Mouse (Mus musculus): Measurements from ENCODE around the gene Amz2.

DNA sequence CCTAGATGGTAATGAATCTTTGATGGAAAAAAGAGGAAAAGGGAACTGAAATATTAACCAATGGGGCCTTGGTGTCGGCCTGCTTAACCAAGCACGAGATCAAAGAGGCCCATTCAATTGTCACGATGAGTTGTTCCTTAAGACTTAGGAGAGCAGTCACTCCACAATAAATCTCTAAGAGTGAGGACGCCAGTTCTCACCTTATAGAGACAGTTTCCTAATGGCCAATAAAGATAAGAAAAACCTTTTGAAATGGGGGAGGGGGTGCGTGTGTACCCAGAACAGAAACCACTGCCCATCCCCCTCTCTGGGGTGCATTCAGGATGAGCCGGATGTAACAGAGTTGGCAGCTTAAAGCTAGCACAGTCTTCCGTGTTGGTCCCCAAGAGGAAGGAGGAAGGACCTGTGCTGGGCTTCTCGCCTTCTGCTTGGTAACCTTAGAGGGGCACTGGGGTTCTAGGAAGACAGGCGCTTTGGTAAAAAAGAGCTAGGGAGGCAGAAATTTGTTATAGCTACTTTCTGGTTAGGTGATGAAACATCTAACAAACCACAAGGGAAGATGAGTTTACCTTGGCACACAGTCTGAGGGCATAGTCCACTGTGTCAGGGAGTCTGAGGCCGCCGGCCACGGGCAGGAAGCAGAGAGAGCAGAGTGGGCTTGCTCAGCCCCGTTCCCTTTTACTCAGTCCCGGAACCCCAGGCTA, 70.2 kb downstream of the Amz2 start:
- no peak for TF ChIP-seq GATA1 (IDR thresholded peaks at IDR 0.05; ENCODE audit: borderline replicate concordance, low read length)
- no peak for TF ChIP-seq FLI1 (IDR thresholded peaks at IDR 0.05; ENCODE audit: low read length)
